Mouse (Mus musculus): ENCODE results near the gene Slc6a14.

Gene Slc6a14

GRCm38 (mm10) chrX:21714829-21715228 lies at the start of gene Slc6a14:
Gene Slc6a14 (plus strand): TSS chrX:21714896.
- DNase-seq: no peak

- no peak for DNase-seq
These were observed 43.8 kb upstream of the Slc6a14 start for GRCm38 (mm10) chrX:21670896-21671295.

- DNase-seq: no peak
These were observed 19.5 kb upstream of the Slc6a14 start for GRCm38 (mm10) chrX:21695220-21695619.

GRCm38 (mm10) chrX:21695687-21696086 lies 19.0 kb upstream of the Slc6a14 start:
- DNase-seq: no peak

- no peak for DNase-seq
These were observed 13.1 kb upstream of the Slc6a14 start for GRCm38 (mm10) chrX:21701646-21702045.

GRCm38 (mm10) chrX:21704470-21704869 lies 10.2 kb upstream of the Slc6a14 start:
- DNase-seq: no peak

GRCm38 (mm10) chrX:21715293-21715692 lies 597 bp downstream of the Slc6a14 start:
- no peak for DNase-seq

GRCm38 (mm10) chrX:21716885-21717284 lies 2.2 kb downstream of the Slc6a14 start:
- no peak for DNase-seq

GRCm38 (mm10) chrX:21744997-21745396 lies 30.3 kb downstream of the Slc6a14 start, which contains the start of gene Gm28269:
Gene Gm28269 (minus strand): TSS chrX:21745097.
- no peak for DNase-seq

Data from cerebellum, adult 18-20 months (tissue).